Mouse (Mus musculus) small intestine, adult 2 months (tissue): ENCODE measurements around the gene Tex19.1.
A peak's percentile ranks its signal among the peaks of the same experiment; 100 is the strongest.

Experiments
- CTCF ChIP-seq: fragments of 200-500 bp; IDR thresholded peaks from 2 replicates; pipeline ENCODE4 v1.5.1; 2012; ENCODE audit warnings: low read depth, mild to moderate bottlenecking, control low read depth, inconsistent platforms, low read length, moderate library complexity, mixed read lengths; ENCODE audit not compliant: insufficient replicate concordance, insufficient read length; ENCODE audit errors: extremely low read depth
- POLR2A ChIP-seq: fragments of 200-500 bp; IDR thresholded peaks from 2 replicates; pipeline ENCODE4 v1.6.1; 2012; ENCODE audit warnings: low read depth, mild to moderate bottlenecking, control low read depth, inconsistent platforms, low read length, moderate library complexity

GRCm38 (mm10) chr11:121148193-121148592 lies 2.2 kb downstream of the Tex19.1 start:
- TF ChIP-seq CTCF (peak; percentile 13; the same call in 1 of the 2 replicates), POLR2A (no peak)
